Comparison of ENCODE assay signal across 9 mouse cellular contexts in genomic region chr17:32753634-32754033, GRCm38 (mm10). TPM values are rescaled to one million over a fixed set of nuclear protein-coding genes. Genes with fewer than 3 reads are reported as not detected.
DNase-seq lines count a peak whose midpoint lies in the region; ATAC-seq and TF ChIP-seq lines count a peak whose summit lies in the region.
"Had no signal": no experiment of that assay in that cellular context is flagged by ENCODE, and none has a peak within 500 bp of the region (broad histone marks: within the 10 kb centered on the region; RNA-seq: fewer than 3 reads in every experiment).

No protein-coding gene starts in this region.

- no peak for TF ChIP-seq POLR2A in lung, adult 2 months (IDR thresholded peaks at IDR 0.05; ENCODE audit: borderline replicate concordance, extremely low read depth, low read depth, low read length)

- H3K27me3 ChIP-seq in midbrain, embryonic 13.5 days, result no peaks in the 10 kb centered on the region
- H3K27me3 ChIP-seq in midbrain, embryonic 11.5 days (ENCODE audit: control insufficient read depth, insufficient read depth, low read length), result no peaks in the 10 kb centered on the region
- no peaks in the 10 kb centered on the region for H3K27me3 ChIP-seq in heart, postnatal 0 days (ENCODE audit: control insufficient read depth, insufficient read depth, low read length)
- H3K27me3 ChIP-seq: CH12.LX had no signal

- H3K27ac ChIP-seq in midbrain, embryonic 13.5 days, result no peak overlapping the region
- H3K27ac ChIP-seq in midbrain, embryonic 11.5 days (ENCODE audit: low read depth, low read length), result no peak overlapping the region
- no peak overlapping the region for H3K27ac ChIP-seq in heart, postnatal 0 days (ENCODE audit: low read depth)

- no peak for TF ChIP-seq EP300 in heart, postnatal 0 days (IDR thresholded peaks at IDR 0.05; ENCODE audit: low read depth)

- peak; percentile 48 to 50 for DNase-seq in cerebellum, postnatal 10 days
- DNase-seq in cerebellum, adult 9-11 months, result no peak
- DNase-seq in midbrain, embryonic 11.5 days (ENCODE audit: low spot score, missing footprints), result no peak
- peak; percentile 29 for DNase-seq in heart, postnatal 0 days (ENCODE audit: low spot score)
- no peak for DNase-seq in lung, adult 2 months

- peak overlapping the region; percentile 11; the same call in 1 of the 2 replicates for H3K4me2 ChIP-seq in midbrain, embryonic 13.5 days (replicated peaks)
- no peak overlapping the region for H3K4me2 ChIP-seq in midbrain, embryonic 11.5 days
- H3K4me2 ChIP-seq in heart, postnatal 0 days (ENCODE audit: low read depth, low read length), result 0 out of 2 replicates have a peak overlapping the region, but pooled peaks have one; percentile 27

- no peaks in the 10 kb centered on the region for H3K9me3 ChIP-seq in midbrain, embryonic 13.5 days
- H3K9me3 ChIP-seq in midbrain, embryonic 11.5 days (ENCODE audit: control insufficient read depth, low read length), result no peaks in the 10 kb centered on the region
- no peaks in the 10 kb centered on the region for H3K9me3 ChIP-seq in heart, postnatal 0 days (replicated peaks; ENCODE audit: control insufficient read depth, low read length)

- H3K4me3 ChIP-seq in midbrain, embryonic 13.5 days (replicated peaks), result no peak overlapping the region
- no peak overlapping the region for H3K4me3 ChIP-seq in midbrain, embryonic 11.5 days (ENCODE audit: low read depth, low read length)
- no peak overlapping the region for H3K4me3 ChIP-seq in heart, postnatal 0 days (ENCODE audit: low read depth, low read length)
- no peak overlapping the region for H3K4me3 ChIP-seq in lung, adult 2 months (replicated peaks; ENCODE audit: extremely low read depth, low read depth, low read length)

- ATAC-seq in midbrain, embryonic 13.5 days, result 0 out of 2 replicates have a peak, but pooled peaks have one; percentile 24
- ATAC-seq in midbrain, embryonic 11.5 days (ENCODE audit: low FRiP score), result no peak; the same call in 1 of the 2 replicates
- ATAC-seq in heart, postnatal 0 days (ENCODE audit: insufficient read depth, low read depth), result peak; percentile 75
- no peak for ATAC-seq in erythroblast, adult 5-6 weeks (replicated peaks; ENCODE audit: low FRiP score, poor library complexity, severe bottlenecking)
- no peak for ATAC-seq in activated CD4-positive, CD25-positive, alpha-beta regulatory T cell, adult 4 months

- no peaks in the 10 kb centered on the region for H3K36me3 ChIP-seq in midbrain, embryonic 13.5 days
- no peaks in the 10 kb centered on the region for H3K36me3 ChIP-seq in midbrain, embryonic 11.5 days (ENCODE audit: control insufficient read depth, insufficient read depth, low read length)
- no peaks in the 10 kb centered on the region for H3K36me3 ChIP-seq in heart, postnatal 0 days (replicated peaks; ENCODE audit: control insufficient read depth, insufficient read depth, low read length)

- no peak overlapping the region for H3K9ac ChIP-seq in midbrain, embryonic 13.5 days (replicated peaks)
- H3K9ac ChIP-seq in midbrain, embryonic 11.5 days (ENCODE audit: low read length), result no peak overlapping the region
- H3K9ac ChIP-seq in heart, postnatal 0 days (replicated peaks; ENCODE audit: low read depth, low read length), result no peak overlapping the region

- WGBS in midbrain, embryonic 13.5 days, result 11% methylated on average over 12 of the region's 12 CpGs
- WGBS in midbrain, embryonic 11.5 days, result 10% methylated on average over 12 of the region's 12 CpGs
- 8% methylated on average over 12 of the region's 12 CpGs for WGBS in heart, postnatal 0 days
- 21% methylated on average over 12 of the region's 12 CpGs for WGBS in lung, adult 2 months

- TF ChIP-seq CTCF in heart, postnatal 0 days (IDR thresholded peaks at IDR 0.05; ENCODE audit: low read depth), result peak; percentile 52
- peak; percentile 29; the same call in 1 of the 2 replicates for TF ChIP-seq CTCF in lung, adult 2 months (IDR thresholded peaks at IDR 0.05; ENCODE audit: insufficient read depth, low read length)

- H3K4me1 ChIP-seq in midbrain, embryonic 13.5 days (replicated peaks), result peaks cover 5% of the 10 kb centered on the region; the same call in 1 of the 2 replicates
- H3K4me1 ChIP-seq in midbrain, embryonic 11.5 days (ENCODE audit: control insufficient read depth, insufficient read depth, low read length), result no peaks in the 10 kb centered on the region
- H3K4me1 ChIP-seq in heart, postnatal 0 days (ENCODE audit: control insufficient read depth, insufficient read depth), result no peaks in the 10 kb centered on the region
- no peaks in the 10 kb centered on the region for H3K4me1 ChIP-seq in lung, adult 2 months (ENCODE audit: control insufficient read depth, insufficient read depth, low read length)

RNA-seq across cellular contexts. Expression of gene Zfp871, which starts 34.5 kb away (rescaled TPM):
- 44.6 and 54.4 TPM in 2 replicates for polyA plus RNA-seq in midbrain, embryonic 13.5 days (2015; fragmentation: Nextera tagmentation; extraction: Ambion mirVana)
- 32.0 and 33.8 TPM in 2 replicates for polyA plus RNA-seq in midbrain, embryonic 11.5 days (2014; fragmentation: Nextera tagmentation; extraction: Ambion mirVana)
- 19.6 and 21.0 TPM in 2 replicates for total RNA-seq in heart, postnatal 0 days (2014; rRNA removed; ENCODE audit: low replicate concordance)
- 14.9 and 16.1 TPM in 2 replicates for polyA plus RNA-seq in heart, postnatal 0 days (2015; fragmentation: Nextera tagmentation; extraction: Ambion mirVana)
- polyA plus RNA-seq in lung, adult 2 months (2012; rRNA removed), result 8.2 and 13.8 TPM in 2 replicates
- 48.2 and 61.7 TPM in 2 replicates for total RNA-seq in erythroblast, adult 5-6 weeks (2015; ENCODE audit: low replicate concordance)
- 46.0 and 54.9 TPM in 2 replicates for total RNA-seq in erythroblast, adult 5-6 weeks (2017; ENCODE audit: low replicate concordance)
- 10 to 100 TPM; 37.6 to 40.7 TPM for polyA plus RNA-seq in activated CD4-positive, CD25-positive, alpha-beta regulatory T cell, adult 4 months (2017; shearing (Covaris generic))

RNA-seq across cellular contexts. Expression of gene Zfp811, which starts 56.1 kb away (rescaled TPM):
- 78.5 and 80.6 TPM in 2 replicates for polyA plus RNA-seq in midbrain, embryonic 13.5 days (2015; fragmentation: Nextera tagmentation; extraction: Ambion mirVana)
- 38.1 and 42.0 TPM in 2 replicates for polyA plus RNA-seq in midbrain, embryonic 11.5 days (2014; fragmentation: Nextera tagmentation; extraction: Ambion mirVana)
- total RNA-seq in heart, postnatal 0 days (2014; rRNA removed; ENCODE audit: low replicate concordance), result 0.12 TPM in 1 of 2 replicates, not detected in the other
- polyA plus RNA-seq in heart, postnatal 0 days (2015; fragmentation: Nextera tagmentation; extraction: Ambion mirVana), result 0.31 and 0.69 TPM in 2 replicates
- polyA plus RNA-seq in lung, adult 2 months (2012; rRNA removed), result 0.06 TPM in 1 of 2 replicates, not detected in the other
- total RNA-seq in erythroblast, adult 5-6 weeks (2015; ENCODE audit: low replicate concordance), result not detected in 2 replicates
- not detected in 2 replicates for total RNA-seq in erythroblast, adult 5-6 weeks (2017; ENCODE audit: low replicate concordance)
- polyA plus RNA-seq in activated CD4-positive, CD25-positive, alpha-beta regulatory T cell, adult 4 months (2017; shearing (Covaris generic)), result under 1 TPM; 0.09 to 0.54 TPM

Comparison
In these comparisons a context has a peak if more than half of its experiments do, and no peak if none do; other contexts are left out.
1. DNase-seq: peak in cerebellum, postnatal 10 days (2 of 2) and heart, postnatal 0 days (single experiment); none in cerebellum, adult 9-11 months (single experiment), midbrain, embryonic 11.5 days (single experiment) and lung, adult 2 months (single experiment).
2. ATAC-seq: peak in midbrain, embryonic 13.5 days (single experiment) and heart, postnatal 0 days (single experiment); none in midbrain, embryonic 11.5 days (single experiment), erythroblast, adult 5-6 weeks (single experiment) and activated CD4-positive, CD25-positive, alpha-beta regulatory T cell, adult 4 months (single experiment).
3. RNA of gene Zfp811, which starts 56.1 kb away (polyA plus RNA-seq): 78.5 to 80.6 TPM in midbrain, embryonic 13.5 days and 38.1 to 42.0 TPM in midbrain, embryonic 11.5 days; 0.09 to 0.54 TPM in activated CD4-positive, CD25-positive, alpha-beta regulatory T cell, adult 4 months, 0.31 to 0.69 TPM in heart, postnatal 0 days and 0.06 TPM in lung, adult 2 months; every median in the first group is over 10 times any median in the second.